Mouse (Mus musculus) small intestine, adult 2 months (tissue): ENCODE data around the gene Mid1. TPM values are rescaled to one million over a fixed set of nuclear protein-coding genes. Genes with fewer than 3 reads are reported as not detected.

Experiments
- H3K27ac ChIP-seq: fragments of 200-500 bp; 2 replicates; pipeline ENCODE4 v1.5.1; 2012; ENCODE audit warnings: low read depth, low read length, control low read depth, inconsistent platforms; ENCODE audit not compliant: insufficient read depth
- H3K27me3 ChIP-seq: fragments of 200-500 bp; 2 replicates; pipeline ENCODE4 v1.6.1; 2012; ENCODE audit warnings: mild to moderate bottlenecking, moderate library complexity, low read length, inconsistent platforms; ENCODE audit not compliant: control insufficient read depth, insufficient read depth
- H3K36me3 ChIP-seq: fragments of 200-500 bp; 2 replicates; pipeline ENCODE4 v1.6.1; 2012; ENCODE audit warnings: mild to moderate bottlenecking, low read length, control low read depth, inconsistent platforms; ENCODE audit not compliant: control insufficient read depth, insufficient read depth
- H3K4me1 ChIP-seq: fragments of 200-500 bp; 2 replicates; pipeline ENCODE4 v1.6.1; 2012; ENCODE audit warnings: low read length, inconsistent platforms, mixed read lengths; ENCODE audit not compliant: control insufficient read depth, insufficient read depth, insufficient read length
- H3K4me3 ChIP-seq: fragments of 200-500 bp; 2 replicates; pipeline ENCODE4 v1.5.1; 2012; ENCODE audit warnings: low read depth, mild to moderate bottlenecking, control low read depth, inconsistent platforms, low read length, moderate library complexity
- CTCF ChIP-seq: fragments of 200-500 bp; IDR thresholded peaks from 2 replicates; pipeline ENCODE4 v1.5.1; 2012; ENCODE audit warnings: low read depth, mild to moderate bottlenecking, control low read depth, inconsistent platforms, low read length, moderate library complexity, mixed read lengths; ENCODE audit not compliant: insufficient replicate concordance, insufficient read length; ENCODE audit errors: extremely low read depth
- POLR2A ChIP-seq: fragments of 200-500 bp; IDR thresholded peaks from 2 replicates; pipeline ENCODE4 v1.6.1; 2012; ENCODE audit warnings: low read depth, mild to moderate bottlenecking, control low read depth, inconsistent platforms, low read length, moderate library complexity
- WGBS: fragments of 180-500 bp; shearing (Covaris S2); methylation state at CpG from one replicate; pipeline ENCODE4 v1.1.7; 2018; 5-methylcytosine and 5-hydroxymethylcytosine counted together
- polyA plus RNA-seq: library from polyadenylated mRNA; depleted of rRNA; stranded (reverse); fragments of >200 nt; gene quantifications from 2 replicates; pipeline ENCODE4 v1.2.3, GENCODE M21; 2012

The Mid1 gene
- polyA plus RNA-seq, 1 experiment, result 10.8 TPM

DNA sequence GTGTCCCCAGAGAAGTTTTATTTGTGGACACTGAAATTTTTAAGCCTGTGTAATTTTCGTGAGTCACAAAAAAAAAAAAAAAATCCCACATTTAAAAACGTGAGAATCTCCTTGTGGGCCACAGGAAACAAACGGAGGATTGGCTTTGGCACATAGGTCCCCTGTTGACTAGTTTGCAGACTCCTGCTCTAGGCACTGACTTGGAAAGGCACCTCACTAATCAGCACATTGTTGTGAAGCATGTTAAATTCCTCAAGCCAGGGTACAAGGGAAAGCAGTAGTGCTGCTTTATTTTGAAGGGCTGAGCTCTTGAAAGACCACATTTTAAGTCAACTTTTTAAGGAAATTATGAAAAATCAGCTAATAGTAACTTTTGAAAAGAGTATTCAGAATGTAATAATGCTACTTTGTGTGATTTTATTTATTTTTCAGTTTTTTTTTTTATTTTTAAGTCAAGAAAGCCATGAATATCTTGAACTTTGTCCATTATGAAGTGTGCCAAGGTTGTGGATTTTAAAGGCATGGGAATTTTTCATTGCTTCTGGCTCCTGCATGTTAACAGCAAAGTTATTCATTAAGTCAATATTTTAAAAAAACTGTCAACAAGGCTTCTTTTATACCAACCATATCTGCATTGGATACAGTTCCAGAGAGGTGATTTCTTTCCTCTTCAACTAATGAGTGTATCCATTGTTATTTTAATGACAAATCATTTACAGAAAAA lies 214.4 kb downstream of the Mid1 start:
- 27% methylated on average over 3 of the region's 3 CpGs for WGBS
- peaks cover 2% of the 10 kb centered on the region; the same call in 1 of the 2 replicates for H3K4me1 ChIP-seq
- H3K36me3 ChIP-seq, result no peaks in the 10 kb centered on the region
- H3K27ac ChIP-seq, result no peak overlapping the region
- no peak for TF ChIP-seq POLR2A
- no peak for TF ChIP-seq CTCF
- no peaks in the 10 kb centered on the region for H3K27me3 ChIP-seq
- no peak overlapping the region for H3K4me3 ChIP-seq

- no peaks in the 10 kb centered on the region for H3K36me3 ChIP-seq
- peaks cover 5% of the 10 kb centered on the region; the same call in 1 of the 2 replicates for H3K4me1 ChIP-seq
- TF ChIP-seq CTCF (no peak), POLR2A (no peak)
- no peak overlapping the region for H3K27ac ChIP-seq
- no peaks in the 10 kb centered on the region for H3K27me3 ChIP-seq
- no peak overlapping the region for H3K4me3 ChIP-seq
Observed at GRCm38 (mm10) chrX:169902860-169903259, 217.9 kb downstream of the Mid1 start.

DNA sequence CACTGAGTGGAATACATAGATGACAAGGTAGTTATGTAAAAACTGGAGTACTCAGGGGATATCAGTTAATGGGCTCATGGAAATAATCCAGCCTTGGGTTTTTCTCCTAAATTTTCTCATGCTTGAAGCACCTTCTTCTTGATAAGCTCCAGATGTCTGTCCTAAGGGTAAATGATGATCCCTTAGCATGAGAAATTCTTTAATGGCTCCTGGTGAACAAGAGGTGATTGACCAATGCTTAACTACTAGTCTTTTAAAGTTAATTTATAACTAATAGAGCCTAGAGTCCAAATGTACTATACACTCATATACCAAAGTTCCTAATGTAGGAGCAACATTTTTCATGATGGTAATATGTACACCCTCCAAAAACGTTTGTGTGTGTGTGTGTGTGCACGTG lies 218.7 kb downstream of the Mid1 start:
- H3K4me3 ChIP-seq, result no peak overlapping the region
- H3K27me3 ChIP-seq, result no peaks in the 10 kb centered on the region
- 29% methylated on average over 2 of the region's 2 CpGs for WGBS
- TF ChIP-seq POLR2A, result no peak
- no peak for TF ChIP-seq CTCF
- peaks cover 5% of the 10 kb centered on the region; the same call in 1 of the 2 replicates for H3K4me1 ChIP-seq
- H3K36me3 ChIP-seq, result no peaks in the 10 kb centered on the region
- peak overlapping the region; percentile 80 for H3K27ac ChIP-seq

DNA sequence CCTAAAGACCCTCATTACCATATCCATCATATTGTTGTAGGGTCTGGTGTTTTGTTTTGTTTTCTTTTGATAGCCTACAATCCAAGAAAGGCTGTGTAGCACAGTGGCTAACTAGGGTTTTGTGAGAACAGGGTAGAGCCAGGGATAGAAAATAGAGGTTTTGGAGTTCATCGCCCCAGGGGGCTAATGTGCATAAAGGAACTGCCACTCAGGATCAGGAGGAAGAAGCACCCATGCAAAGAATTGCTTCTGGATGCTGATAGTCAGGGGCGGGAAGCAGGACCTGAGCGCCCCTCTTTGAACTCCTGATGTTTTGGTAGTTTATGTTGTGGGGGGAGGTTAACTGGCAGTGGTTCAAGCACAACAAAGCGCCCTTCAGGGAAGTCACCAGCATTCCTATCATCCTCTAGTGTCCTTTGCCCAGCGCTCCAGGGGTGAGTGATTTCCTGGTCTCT lies 221.1 kb downstream of the Mid1 start:
- Histone ChIP-seq H3K27ac (peak overlapping the region; percentile 71; the same call in 1 of the 2 replicates), H3K4me1 (peaks cover 5% of the 10 kb centered on the region; the same call in 1 of the 2 replicates), H3K27me3 (no peaks in the 10 kb centered on the region), H3K36me3 (no peaks in the 10 kb centered on the region), H3K4me3 (no peak overlapping the region)
- TF ChIP-seq POLR2A (no peak), CTCF (no peak)
- WGBS, result 15% methylated on average over 5 of the region's 5 CpGs

GRCm38 (mm10) chrX:169909898-169910297 lies 224.9 kb downstream of the Mid1 start:
- H3K4me3 ChIP-seq, result no peak overlapping the region
- 22% methylated on average over 2 of the region's 2 CpGs for WGBS
- H3K36me3 ChIP-seq, result no peaks in the 10 kb centered on the region
- peaks cover 3% of the 10 kb centered on the region; the same call in 1 of the 2 replicates for H3K4me1 ChIP-seq
- TF ChIP-seq POLR2A (no peak), CTCF (no peak)
- H3K27ac ChIP-seq, result no peak overlapping the region
- no peaks in the 10 kb centered on the region for H3K27me3 ChIP-seq

- TF ChIP-seq CTCF, result no peak
- no peak for TF ChIP-seq POLR2A
Observed at GRCm38 (mm10) chrX:169915738-169916137, 230.7 kb downstream of the Mid1 start.

DNA sequence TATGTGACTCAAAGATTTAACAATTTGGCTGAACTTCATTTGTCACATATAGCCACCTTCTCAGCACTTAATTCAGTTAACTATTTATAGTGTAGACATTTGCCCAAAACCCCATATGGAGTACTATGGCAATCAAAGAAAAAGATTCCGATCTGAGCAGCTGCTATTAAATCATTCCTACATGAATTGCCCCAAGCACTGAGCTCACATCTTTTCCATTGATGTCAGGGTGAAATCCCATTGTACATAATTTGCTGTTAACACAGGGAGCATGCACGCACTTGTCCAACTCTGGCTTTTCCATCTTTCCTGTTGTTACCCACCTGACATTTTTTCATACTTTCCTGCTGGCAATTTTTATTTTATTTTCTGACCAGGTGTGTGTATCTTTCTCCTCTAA lies 237.5 kb downstream of the Mid1 start:
- Histone ChIP-seq H3K27me3 (no peaks in the 10 kb centered on the region), H3K4me1 (peaks cover 5% of the 10 kb centered on the region; the same call in 1 of the 2 replicates), H3K4me3 (no peak overlapping the region), H3K36me3 (peaks cover 8% of the 10 kb centered on the region; the same call in 1 of the 2 replicates), H3K27ac (no peak overlapping the region)
- 84% methylated on average over 2 of the region's 2 CpGs for whole genome bisulfite sequencing
- no peak for TF ChIP-seq CTCF

More at GRCm38 (mm10) chrX:169915738-169916137, 230.7 kb downstream of the Mid1 start:
- peaks cover 2% of the 10 kb centered on the region; the same call in 1 of the 2 replicates for H3K4me1 ChIP-seq
- H3K27ac ChIP-seq, result no peak overlapping the region
- H3K36me3 ChIP-seq, result no peaks in the 10 kb centered on the region
- 83% methylated on average over 6 of the region's 6 CpGs for WGBS
- no peaks in the 10 kb centered on the region for H3K27me3 ChIP-seq
- H3K4me3 ChIP-seq, result no peak overlapping the region
